Mouse (Mus musculus) kidney, adult 8-10 months (tissue): Measurements from ENCODE around the gene Fam102a.
"Not testable (repeated sequence)": the region's sequence is repeated elsewhere in the genome, so short reads cannot be mapped to it uniquely, and the experiment has no call there.

Experiments used
- DNase-seq, 2 experiments: peaks; one replicate each; pipeline ENCODE4 v3.0.0; 2022

The Fam102a gene

GRCm38 (mm10) chr2:32534733-32535471 is at the start of gene Fam102a:
TSS of gene Fam102a (plus strand) at chr2:32535332.
- peak; percentile 98 to 99 for DNase-seq

- no peak for DNase-seq
These were observed 49.4 kb upstream of the Fam102a start for GRCm38 (mm10) chr2:32485751-32486150.

- no peak for DNase-seq
These were observed 49.0 kb upstream of the Fam102a start for GRCm38 (mm10) chr2:32486155-32486554.

GRCm38 (mm10) chr2:32487124-32487623 is 48.0 kb upstream of the Fam102a start:
- DNase-seq = peak; percentile 91 to 98

- DNase-seq = peak; percentile 86 to 90
These were observed 46.5 kb upstream of the Fam102a start for GRCm38 (mm10) chr2:32488679-32489078.

GRCm38 (mm10) chr2:32490730-32491129 is 44.4 kb upstream of the Fam102a start:
- DNase-seq = not testable (repeated sequence)

GRCm38 (mm10) chr2:32492661-32493060 is 42.5 kb upstream of the Fam102a start:
- no peak for DNase-seq

GRCm38 (mm10) chr2:32493301-32493701 is 41.8 kb upstream of the Fam102a start:
- no peak for DNase-seq

GRCm38 (mm10) chr2:32494522-32494921 is 40.6 kb upstream of the Fam102a start:
- DNase-seq = no peak

GRCm38 (mm10) chr2:32495185-32495726 is 39.9 kb upstream of the Fam102a start:
- DNase-seq = peak; percentile 25 to 32

- no peak for DNase-seq
These were observed 38.9 kb upstream of the Fam102a start for GRCm38 (mm10) chr2:32496190-32496589.

- no peak for DNase-seq
These were observed 35.8 kb upstream of the Fam102a start for GRCm38 (mm10) chr2:32499365-32499764.

- DNase-seq = no peak
These were observed 34.7 kb upstream of the Fam102a start for GRCm38 (mm10) chr2:32500461-32500860.

- no peak for DNase-seq
These were observed 33.3 kb upstream of the Fam102a start for GRCm38 (mm10) chr2:32501754-32502324.

- no peak for DNase-seq
These were observed 32.3 kb upstream of the Fam102a start for GRCm38 (mm10) chr2:32502843-32503242.

GRCm38 (mm10) chr2:32503588-32503987 is 31.5 kb upstream of the Fam102a start:
- no peak for DNase-seq

GRCm38 (mm10) chr2:32505536-32505935 is 29.6 kb upstream of the Fam102a start:
- no peak for DNase-seq

- DNase-seq = no peak
These were observed 28.2 kb upstream of the Fam102a start for GRCm38 (mm10) chr2:32506673-32507668.

- DNase-seq = no peak
These were observed 27.2 kb upstream of the Fam102a start for GRCm38 (mm10) chr2:32507906-32508305.

GRCm38 (mm10) chr2:32509287-32509686 is 25.8 kb upstream of the Fam102a start:
- DNase-seq = peak in 1 of 2 experiments; percentile 59

- no peak for DNase-seq
These were observed 25.2 kb upstream of the Fam102a start for GRCm38 (mm10) chr2:32509896-32510295.

GRCm38 (mm10) chr2:32512592-32512991 is 22.5 kb upstream of the Fam102a start:
- no peak for DNase-seq

- DNase-seq = peak; percentile 59 to 75
These were observed 20.8 kb upstream of the Fam102a start for GRCm38 (mm10) chr2:32514335-32514734.
